Mouse (Mus musculus): ENCODE measurements at regions not wholly inside any gene's neighbourhood (a gene's known extent, or its start where the extent isn't known, plus 50 kb on each side); places are given as distances from the start of the nearest gene placed in this dataset.

GRCm38 (mm10) chr9:46736232-46736631, 262.3 kb upstream of the Gm4791 start:
- Histone ChIP-seq H3K4me1 (replicated peaks) (peaks cover 10% of the 10 kb centered on the region; the same call in 1 of the 2 replicates), H3K4me2 (no peak overlapping the region), H3K27me3 (peaks cover 23% of the 10 kb centered on the region), H3K9ac (no peak overlapping the region), H3K36me3 (no peaks in the 10 kb centered on the region), H3K4me3 (no peak overlapping the region), H3K9me3 (replicated peaks) (no peaks in the 10 kb centered on the region), H3K27ac (no peak overlapping the region)
- ATAC-seq (replicated peaks; ENCODE audit: insufficient number of reproducible peaks, insufficient read depth, low FRiP score, low read depth) = no peak

GRCm38 (mm10) chr9:46735664-46736067, 262.9 kb upstream of the Gm4791 start:
- Histone ChIP-seq H3K9me3 (replicated peaks) (no peaks in the 10 kb centered on the region), H3K4me2 (no peak overlapping the region), H3K9ac (no peak overlapping the region), H3K27me3 (peaks cover 23% of the 10 kb centered on the region), H3K27ac (no peak overlapping the region), H3K4me3 (no peak overlapping the region), H3K36me3 (no peaks in the 10 kb centered on the region), H3K4me1 (replicated peaks) (peaks cover 10% of the 10 kb centered on the region; the same call in 1 of the 2 replicates)
- WGBS = 5% methylated on average over 4 of the region's 4 CpGs
- ATAC-seq (replicated peaks; ENCODE audit: insufficient number of reproducible peaks, insufficient read depth, low FRiP score, low read depth) = no peak

GRCm38 (mm10) chr9:46728465-46728864, 270.1 kb upstream of the Gm4791 start:
- H3K4me3 ChIP-seq = no peak overlapping the region
- WGBS = 57% methylated on average over 5 of the region's 5 CpGs
- peaks cover 9% of the 10 kb centered on the region for H3K27me3 ChIP-seq
- no peak for ATAC-seq (replicated peaks; ENCODE audit: insufficient number of reproducible peaks, insufficient read depth, low FRiP score, low read depth)
- H3K27ac ChIP-seq = no peak overlapping the region
- H3K9ac ChIP-seq = no peak overlapping the region
- no peak overlapping the region for H3K4me2 ChIP-seq
- H3K4me1 ChIP-seq (replicated peaks) = no peaks in the 10 kb centered on the region
- H3K9me3 ChIP-seq (replicated peaks) = no peaks in the 10 kb centered on the region
- H3K36me3 ChIP-seq = no peaks in the 10 kb centered on the region

- no peak overlapping the region for H3K9ac ChIP-seq
Measured at GRCm38 (mm10) chr9:46724231-46724630, 274.3 kb upstream of the Gm4791 start.

GRCm38 (mm10) chr9:46713415-46713814, 285.1 kb upstream of the Gm4791 start:
- Histone ChIP-seq H3K4me3 (no peak overlapping the region), H3K4me1 (replicated peaks) (no peaks in the 10 kb centered on the region), H3K9ac (no peak overlapping the region), H3K36me3 (no peaks in the 10 kb centered on the region), H3K4me2 (no peak overlapping the region), H3K27me3 (no peaks in the 10 kb centered on the region; the same call in 1 of the 2 replicates), H3K9me3 (replicated peaks) (no peaks in the 10 kb centered on the region), H3K27ac (no peak overlapping the region)
- ATAC-seq (replicated peaks; ENCODE audit: insufficient number of reproducible peaks, insufficient read depth, low FRiP score, low read depth) = no peak
- 83% methylated on average over 10 of the region's 10 CpGs for WGBS

More at GRCm38 (mm10) chr9:46724231-46724630, 274.3 kb upstream of the Gm4791 start:
- Histone ChIP-seq H3K4me3 (no peak overlapping the region), H3K36me3 (no peaks in the 10 kb centered on the region), H3K4me1 (replicated peaks) (no peaks in the 10 kb centered on the region), H3K9me3 (replicated peaks) (no peaks in the 10 kb centered on the region), H3K27me3 (no peaks in the 10 kb centered on the region), H3K27ac (no peak overlapping the region), H3K4me2 (no peak overlapping the region)
- WGBS = 82% methylated on average over 5 of the region's 5 CpGs
- no peak for ATAC-seq (replicated peaks; ENCODE audit: insufficient number of reproducible peaks, insufficient read depth, low FRiP score, low read depth)

- peaks cover 25% of the 10 kb centered on the region for H3K27me3 ChIP-seq
- no peak overlapping the region for H3K4me3 ChIP-seq
- no peaks in the 10 kb centered on the region for H3K36me3 ChIP-seq
- no peaks in the 10 kb centered on the region for H3K4me1 ChIP-seq (replicated peaks)
- no peaks in the 10 kb centered on the region for H3K9me3 ChIP-seq (replicated peaks)
- H3K27ac ChIP-seq = no peak overlapping the region
- 65% methylated on average over 10 of the region's 10 CpGs for WGBS
- H3K9ac ChIP-seq = no peak overlapping the region
- no peak overlapping the region for H3K4me2 ChIP-seq
- ATAC-seq (replicated peaks; ENCODE audit: insufficient number of reproducible peaks, insufficient read depth, low FRiP score, low read depth) = no peak
Measured at GRCm38 (mm10) chr9:46704151-46704905, 294.2 kb upstream of the Gm4791 start.

- no peak overlapping the region for H3K9ac ChIP-seq
- WGBS = 66% methylated on average over 8 of the region's 8 CpGs
- no peak overlapping the region for H3K27ac ChIP-seq
- no peak overlapping the region for H3K4me3 ChIP-seq
- H3K4me2 ChIP-seq = no peak overlapping the region
- H3K9me3 ChIP-seq (replicated peaks) = no peaks in the 10 kb centered on the region
- H3K27me3 ChIP-seq = peaks cover 25% of the 10 kb centered on the region
- H3K36me3 ChIP-seq = no peaks in the 10 kb centered on the region
- no peak; the same call in 1 of the 2 replicates for ATAC-seq (replicated peaks; ENCODE audit: insufficient number of reproducible peaks, insufficient read depth, low FRiP score, low read depth)
- H3K4me1 ChIP-seq (replicated peaks) = no peaks in the 10 kb centered on the region
Measured at GRCm38 (mm10) chr9:46703674-46704073, 294.9 kb upstream of the Gm4791 start.

GRCm38 (mm10) chr9:46702901-46703636, 295.5 kb upstream of the Gm4791 start:
- H3K9ac ChIP-seq = no peak overlapping the region
- H3K4me1 ChIP-seq (replicated peaks) = no peaks in the 10 kb centered on the region
- 64% methylated on average over 13 of the region's 13 CpGs for WGBS
- H3K9me3 ChIP-seq (replicated peaks) = no peaks in the 10 kb centered on the region
- H3K4me2 ChIP-seq = no peak overlapping the region
- H3K36me3 ChIP-seq = no peaks in the 10 kb centered on the region
- no peak overlapping the region for H3K27ac ChIP-seq
- no peak overlapping the region for H3K4me3 ChIP-seq
- peaks cover 25% of the 10 kb centered on the region for H3K27me3 ChIP-seq
- ATAC-seq (replicated peaks; ENCODE audit: insufficient number of reproducible peaks, insufficient read depth, low FRiP score, low read depth) = no peak

- Histone ChIP-seq H3K4me2 (no peak overlapping the region), H3K27ac (no peak overlapping the region), H3K36me3 (no peaks in the 10 kb centered on the region), H3K4me3 (no peak overlapping the region), H3K9me3 (replicated peaks) (no peaks in the 10 kb centered on the region), H3K9ac (no peak overlapping the region), H3K27me3 (peaks cover 23% of the 10 kb centered on the region), H3K4me1 (replicated peaks) (no peaks in the 10 kb centered on the region)
- ATAC-seq (replicated peaks; ENCODE audit: insufficient number of reproducible peaks, insufficient read depth, low FRiP score, low read depth) = no peak
- 40% methylated on average over 16 of the region's 16 CpGs for WGBS
Measured at GRCm38 (mm10) chr9:46702053-46702900, 296.3 kb upstream of the Gm4791 start.

- no peaks in the 10 kb centered on the region; the same call in 1 of the 2 replicates for H3K27me3 ChIP-seq
- no peaks in the 10 kb centered on the region for H3K36me3 ChIP-seq
- H3K27ac ChIP-seq = no peak overlapping the region
- no peak overlapping the region for H3K4me3 ChIP-seq
- 46% methylated on average over 2 of the region's 2 CpGs for WGBS
- no peak for ATAC-seq (replicated peaks; ENCODE audit: insufficient number of reproducible peaks, insufficient read depth, low FRiP score, low read depth)
- no peaks in the 10 kb centered on the region for H3K4me1 ChIP-seq (replicated peaks)
- H3K9ac ChIP-seq = no peak overlapping the region
- no peaks in the 10 kb centered on the region for H3K9me3 ChIP-seq (replicated peaks)
- no peak overlapping the region for H3K4me2 ChIP-seq
Measured at GRCm38 (mm10) chr9:46696171-46696570, 302.4 kb upstream of the Gm4791 start.

GRCm38 (mm10) chr9:46689331-46689730, 309.2 kb upstream of the Gm4791 start:
- Histone ChIP-seq H3K9me3 (replicated peaks) (no peaks in the 10 kb centered on the region), H3K27ac (no peak overlapping the region), H3K4me2 (no peak overlapping the region), H3K36me3 (no peaks in the 10 kb centered on the region), H3K4me1 (replicated peaks) (no peaks in the 10 kb centered on the region), H3K27me3 (peaks cover 2% of the 10 kb centered on the region; the same call in 1 of the 2 replicates), H3K9ac (no peak overlapping the region), H3K4me3 (no peak overlapping the region)
- WGBS = 72% methylated on average over 5 of the region's 5 CpGs
- no peak for ATAC-seq (replicated peaks; ENCODE audit: insufficient number of reproducible peaks, insufficient read depth, low FRiP score, low read depth)
